Mouse (Mus musculus) ES-Bruce4 (cell line): Measurements from ENCODE around the gene Coro2a. TPM values are rescaled to one million over a fixed set of nuclear protein-coding genes. Genes with fewer than 3 reads are reported as not detected.

ENCODE experiments used
- H3K27ac ChIP-seq: 2 replicates; pipeline ENCODE4 v1.5.1; 2012; ENCODE audit warnings: low read length, inconsistent platforms; ENCODE audit not compliant: insufficient read depth
- H3K27me3 ChIP-seq: 2 replicates; pipeline ENCODE4 v1.6.1; 2012; ENCODE audit warnings: mild to moderate bottlenecking, low read length, inconsistent platforms; ENCODE audit not compliant: control insufficient read depth, poor library complexity, insufficient read depth, severe bottlenecking
- H3K36me3 ChIP-seq: 2 replicates; pipeline ENCODE4 v1.6.1; 2012; ENCODE audit warnings: inconsistent platforms, mild to moderate bottlenecking, low read length, moderate library complexity; ENCODE audit not compliant: control insufficient read depth, poor library complexity, insufficient read depth, severe bottlenecking
- H3K4me1 ChIP-seq: one replicate; pipeline ENCODE4 v1.8.1; 2011; ENCODE audit warnings: low read length; ENCODE audit not compliant: control insufficient read depth, insufficient read depth
- H3K4me3 ChIP-seq: 2 replicates; pipeline ENCODE4 v1.5.1; 2011; ENCODE audit warnings: low read depth, mild to moderate bottlenecking, low read length
- H3K9ac ChIP-seq: 2 replicates; pipeline ENCODE4 v1.6.1; 2012; ENCODE audit warnings: low read depth, mild to moderate bottlenecking, inconsistent platforms; ENCODE audit not compliant: poor library complexity, severe bottlenecking
- H3K9me3 ChIP-seq: replicated peaks from 2 replicates; pipeline ENCODE4 v1.6.1; 2012; ENCODE audit warnings: mild to moderate bottlenecking, low read length, inconsistent platforms; ENCODE audit not compliant: control insufficient read depth, poor library complexity, insufficient read depth, severe bottlenecking
- CTCF ChIP-seq: IDR thresholded peaks from one replicate; pipeline ENCODE4 v1.8.1; 2011; ENCODE audit warnings: low read depth, low read length
- EP300 ChIP-seq: IDR thresholded peaks from 2 replicates; pipeline ENCODE4 v1.6.1; 2011; ENCODE audit warnings: low read depth, low read length; ENCODE audit not compliant: insufficient read depth
- POLR2A ChIP-seq: IDR thresholded peaks from one replicate; pipeline ENCODE4 v1.8.1; 2011; ENCODE audit warnings: low read length; ENCODE audit not compliant: insufficient read depth
- polyA plus RNA-seq: library from polyadenylated mRNA; stranded (reverse); fragments of >200 nt; gene quantifications from 2 replicates; pipeline ENCODE4 v1.2.4, GENCODE M21; 2011; ENCODE audit warnings: low read depth; ENCODE audit not compliant: missing spikeins, insufficient read depth, insufficient read length

Gene Coro2a
- polyA plus RNA-seq, 1 experiment: 13.1 TPM

DNA sequence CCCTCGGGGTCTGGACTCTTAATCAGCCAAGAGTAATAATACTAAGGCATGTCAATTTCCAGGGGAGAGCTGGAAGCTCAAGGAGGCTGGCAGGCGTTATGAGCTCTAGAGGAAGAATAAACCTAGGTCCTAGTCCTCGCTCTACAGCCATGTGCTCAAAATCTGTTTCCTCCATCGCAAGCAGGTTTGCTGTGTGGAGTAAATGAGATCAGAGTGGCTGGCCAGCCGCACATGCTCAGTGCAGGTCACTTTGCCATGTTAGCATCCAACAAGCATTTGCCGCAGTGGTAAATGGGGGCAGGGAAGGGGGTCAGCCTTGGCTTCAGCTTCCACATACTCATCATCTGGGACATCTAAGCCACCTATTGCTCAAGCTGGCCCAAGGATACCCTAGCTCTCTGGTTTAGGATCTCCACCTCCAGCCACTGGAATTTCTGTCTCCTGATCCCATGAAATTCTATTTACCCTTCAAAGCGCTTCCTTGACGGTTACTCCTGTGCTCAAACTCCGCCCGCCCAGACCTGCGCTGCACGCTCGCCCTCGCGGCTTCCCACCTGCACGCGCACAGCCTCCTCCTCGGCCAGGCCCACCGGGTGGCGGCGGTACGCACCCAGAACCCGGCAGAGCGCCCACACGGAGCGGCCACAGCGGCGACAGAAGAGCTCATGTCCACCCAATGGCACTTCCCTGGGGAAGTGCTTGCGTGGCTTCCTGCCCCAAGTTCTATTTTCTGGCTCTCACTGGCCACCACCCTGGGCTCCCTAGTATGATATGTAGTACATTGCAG lies 67.9 kb downstream of the Coro2a start:
- Histone ChIP-seq H3K4me3 (peak overlapping the region; percentile 18), H3K36me3 (no peaks in the 10 kb centered on the region), H3K27ac (no peak overlapping the region), H3K9me3 (no peaks in the 10 kb centered on the region), H3K27me3 (no peaks in the 10 kb centered on the region), H3K9ac (0 out of 2 replicates have a peak overlapping the region, but pooled peaks have one; percentile 20), H3K4me1 (peaks cover 2% of the 10 kb centered on the region)
- TF ChIP-seq CTCF (no peak), EP300 (no peak), POLR2A (no peak)

DNA sequence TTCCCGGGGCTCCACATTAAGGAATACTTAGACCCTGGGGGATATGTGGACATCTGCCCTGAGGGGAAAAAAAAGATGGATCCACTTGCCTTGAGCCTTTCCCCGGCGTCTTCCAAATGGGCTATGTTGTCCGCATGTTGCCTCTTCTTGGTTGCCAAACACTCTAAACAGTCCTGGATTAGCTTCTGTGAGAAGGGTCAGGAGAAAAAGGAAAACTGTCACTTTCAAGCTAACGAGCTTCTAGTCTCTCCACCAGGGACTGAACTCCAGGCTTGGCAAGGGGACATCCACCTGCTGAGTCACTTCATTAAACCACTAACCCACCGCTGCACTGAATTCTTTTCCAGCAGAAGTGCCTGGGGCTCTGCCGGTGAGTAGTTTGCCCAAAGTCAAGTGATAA lies 69.1 kb downstream of the Coro2a start:
- Histone ChIP-seq H3K27ac (no peak overlapping the region), H3K9ac (no peak overlapping the region), H3K36me3 (no peaks in the 10 kb centered on the region), H3K4me3 (no peak overlapping the region), H3K9me3 (no peaks in the 10 kb centered on the region), H3K27me3 (no peaks in the 10 kb centered on the region), H3K4me1 (peaks cover 2% of the 10 kb centered on the region)
- TF ChIP-seq POLR2A: no peak
- no peak for TF ChIP-seq CTCF
- no peak for TF ChIP-seq EP300

DNA sequence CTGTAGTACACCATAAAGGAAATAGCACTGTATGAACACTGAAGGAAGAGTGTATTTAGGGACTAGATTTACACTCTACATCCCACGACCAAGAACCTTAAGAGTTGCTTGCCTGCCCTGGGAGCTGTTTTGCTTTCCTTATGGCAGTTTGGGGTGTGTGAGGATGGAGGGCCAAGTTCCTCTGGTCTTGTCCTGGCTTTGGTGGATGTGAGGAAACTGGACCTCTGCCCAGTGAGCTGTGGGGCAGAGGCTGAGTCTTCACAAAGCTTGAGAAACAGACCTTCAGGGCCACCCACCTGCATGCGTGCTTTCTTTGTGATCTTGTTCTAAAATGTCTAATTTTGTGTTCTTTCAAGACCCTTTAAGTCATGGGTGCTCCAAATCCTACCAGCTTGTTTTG lies 69.5 kb downstream of the Coro2a start:
- Histone ChIP-seq H3K9ac (no peak overlapping the region), H3K27me3 (no peaks in the 10 kb centered on the region), H3K4me1 (peaks cover 2% of the 10 kb centered on the region), H3K36me3 (no peaks in the 10 kb centered on the region), H3K4me3 (no peak overlapping the region), H3K9me3 (no peaks in the 10 kb centered on the region), H3K27ac (no peak overlapping the region)
- TF ChIP-seq CTCF (no peak), POLR2A (no peak), EP300 (no peak)

GRCm38 (mm10) chr4:46529722-46530121 lies 72.3 kb downstream of the Coro2a start:
- Histone ChIP-seq H3K9ac (no peak overlapping the region), H3K4me1 (peaks cover 2% of the 10 kb centered on the region), H3K4me3 (no peak overlapping the region), H3K27ac (no peak overlapping the region), H3K36me3 (no peaks in the 10 kb centered on the region), H3K9me3 (no peaks in the 10 kb centered on the region), H3K27me3 (no peaks in the 10 kb centered on the region)
- TF ChIP-seq EP300: no peak
- no peak for TF ChIP-seq POLR2A
- no peak for TF ChIP-seq CTCF

DNA sequence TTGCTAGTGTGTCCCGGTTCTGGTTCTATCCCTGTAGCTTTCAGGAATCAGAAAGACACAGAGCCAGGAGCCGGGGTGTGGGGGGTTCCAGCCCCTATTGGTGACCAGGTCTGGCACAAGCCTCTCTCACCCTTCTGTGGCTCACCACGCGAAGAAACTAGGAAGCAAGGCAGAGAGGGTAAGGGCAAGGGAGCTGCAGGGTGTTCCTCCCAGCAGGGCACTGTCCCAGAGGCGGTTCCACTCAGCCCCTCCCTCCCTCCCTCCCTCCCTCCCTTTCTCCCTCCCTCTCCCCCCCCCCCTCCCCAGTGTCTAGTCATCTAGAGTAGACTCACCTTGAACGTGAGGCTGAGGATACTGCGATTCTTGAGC lies 74.5 kb downstream of the Coro2a start:
- no peak overlapping the region for H3K27ac ChIP-seq
- H3K27me3 ChIP-seq: no peaks in the 10 kb centered on the region
- peak overlapping the region; percentile 44 for H3K4me3 ChIP-seq

GRCm38 (mm10) chr4:46526798-46527557 lies 75.0 kb downstream of the Coro2a start:
- no peak overlapping the region for H3K27ac ChIP-seq
- no peaks in the 10 kb centered on the region for H3K36me3 ChIP-seq
- no peaks in the 10 kb centered on the region for H3K27me3 ChIP-seq
- H3K9me3 ChIP-seq: no peaks in the 10 kb centered on the region
- H3K4me1 ChIP-seq: no peaks in the 10 kb centered on the region
- no peak overlapping the region for H3K9ac ChIP-seq
- TF ChIP-seq CTCF (peak; percentile 69), EP300 (no peak), POLR2A (no peak)
- peak overlapping the region; percentile 44 for H3K4me3 ChIP-seq

More for the DNA sequence above, 74.5 kb downstream of the Coro2a start:
- H3K9ac ChIP-seq: no peak overlapping the region
- TF ChIP-seq EP300 (no peak), POLR2A (no peak), CTCF (no peak)
- no peaks in the 10 kb centered on the region for H3K36me3 ChIP-seq
- no peaks in the 10 kb centered on the region for H3K9me3 ChIP-seq
- no peaks in the 10 kb centered on the region for H3K4me1 ChIP-seq
